Mouse (Mus musculus) retina, embryonic 14.5 days (tissue): ENCODE results near the gene Frmd6.

Experiments used
- DNase-seq: peaks from one replicate; pipeline ENCODE4 v3.0.0-alpha.2; 2015; ENCODE audit warnings: low spot score

The Frmd6 gene

GRCm38 (mm10) chr12:70853026-70853425 lies 27.7 kb downstream of the Frmd6 start:
- DNase-seq, result no peak

- no peak for DNase-seq
These were observed 30.4 kb downstream of the Frmd6 start for GRCm38 (mm10) chr12:70855678-70856077.

DNA sequence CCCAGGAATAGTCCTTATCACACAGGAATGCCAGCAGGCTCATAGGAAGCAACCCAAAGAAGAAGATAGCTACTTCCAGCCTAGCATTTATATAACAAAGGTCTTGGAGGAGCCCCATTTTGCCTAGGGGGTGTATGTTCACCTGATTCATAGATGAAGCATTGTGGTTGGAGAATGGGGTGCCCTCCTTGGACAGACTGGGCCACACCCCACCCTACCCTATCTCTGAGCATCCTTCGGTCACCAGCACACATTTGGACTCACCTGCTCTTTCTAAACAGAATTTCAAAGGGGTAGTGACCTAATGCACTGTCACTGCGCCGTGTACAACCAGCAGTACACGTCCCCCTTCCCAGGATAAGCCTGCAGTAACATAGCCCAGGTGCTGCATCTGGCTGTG lies 31.5 kb downstream of the Frmd6 start:
- no peak for DNase-seq

- DNase-seq, result no peak
These were observed 38.0 kb downstream of the Frmd6 start for GRCm38 (mm10) chr12:70863281-70863680.

GRCm38 (mm10) chr12:70867780-70868179 lies 42.5 kb downstream of the Frmd6 start:
- DNase-seq, result no peak

GRCm38 (mm10) chr12:70868190-70868987 lies 43.1 kb downstream of the Frmd6 start:
- DNase-seq, result no peak

DNA sequence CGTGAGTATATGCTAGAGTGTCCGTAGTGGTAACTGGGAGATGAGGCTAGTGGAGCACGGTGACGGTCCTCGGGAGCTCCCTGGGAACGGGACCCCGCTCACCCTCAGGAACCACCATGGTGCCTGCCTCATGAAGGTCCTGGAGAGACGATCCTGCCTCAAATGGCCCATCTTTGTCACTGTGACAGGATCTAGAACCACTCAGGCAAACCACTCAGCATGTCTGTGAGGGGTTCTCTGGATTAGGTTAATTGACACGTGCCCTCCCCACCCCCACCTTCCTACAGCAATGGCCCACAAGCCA lies 43.6 kb downstream of the Frmd6 start:
- DNase-seq, result no peak

DNA sequence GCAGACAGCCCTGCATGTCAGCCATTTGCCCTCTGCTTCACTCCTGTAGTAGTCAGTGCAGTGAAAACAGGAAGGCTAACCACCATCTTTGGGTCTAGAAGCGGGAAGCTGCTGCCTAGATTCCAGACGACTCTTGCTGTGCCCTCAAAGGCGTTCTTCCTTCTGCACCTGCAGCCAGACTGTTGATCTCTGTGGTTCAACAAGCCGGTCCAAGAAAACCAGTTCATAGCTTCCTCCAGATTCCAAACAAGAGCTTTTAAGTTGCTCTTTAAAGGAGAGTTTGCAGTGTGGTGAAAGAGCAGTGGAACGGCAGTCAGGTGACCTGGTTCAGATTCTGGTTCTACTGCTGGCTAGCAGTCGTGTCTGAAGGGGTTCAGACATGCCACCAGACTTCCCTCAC lies 48.2 kb downstream of the Frmd6 start:
- DNase-seq, result no peak

DNA sequence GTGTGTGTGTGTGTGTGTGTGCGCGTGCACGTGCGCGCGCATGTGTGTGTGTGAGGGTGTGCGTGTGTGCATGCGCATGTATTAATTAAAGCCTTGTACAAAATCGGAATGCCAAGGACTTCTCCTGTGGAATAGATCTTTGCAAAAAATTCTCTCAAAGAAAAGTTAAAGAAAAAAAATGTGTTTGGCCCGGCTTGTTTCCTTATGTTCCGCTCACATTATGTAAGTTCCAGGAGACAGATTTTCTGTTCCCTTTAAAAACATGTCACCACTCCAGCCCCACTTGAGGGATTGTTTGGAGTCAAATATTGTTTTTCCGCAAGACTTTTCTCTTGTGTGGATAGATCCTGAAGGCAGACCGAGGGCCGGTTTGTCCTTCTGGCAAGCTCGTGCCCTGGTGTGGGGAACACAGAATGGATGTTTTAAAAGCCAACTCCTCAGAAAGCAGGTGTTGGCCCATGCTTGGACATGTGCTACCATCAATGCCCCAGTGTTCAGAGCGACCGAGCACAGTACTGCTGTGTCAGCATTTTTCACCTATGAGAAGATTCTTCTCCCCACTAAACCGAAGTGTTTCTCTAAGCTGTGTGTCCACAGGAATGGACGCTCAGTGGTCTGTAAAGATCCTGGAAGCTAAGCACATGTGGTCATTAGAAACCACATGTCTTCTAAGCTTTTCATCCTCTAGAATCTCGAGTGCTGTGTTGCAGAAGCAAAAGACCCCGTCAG lies 51.1 kb downstream of the Frmd6 start:
- DNase-seq, result no peak

- DNase-seq, result no peak
These were observed 52.8 kb downstream of the Frmd6 start for GRCm38 (mm10) chr12:70877926-70878710.

DNA sequence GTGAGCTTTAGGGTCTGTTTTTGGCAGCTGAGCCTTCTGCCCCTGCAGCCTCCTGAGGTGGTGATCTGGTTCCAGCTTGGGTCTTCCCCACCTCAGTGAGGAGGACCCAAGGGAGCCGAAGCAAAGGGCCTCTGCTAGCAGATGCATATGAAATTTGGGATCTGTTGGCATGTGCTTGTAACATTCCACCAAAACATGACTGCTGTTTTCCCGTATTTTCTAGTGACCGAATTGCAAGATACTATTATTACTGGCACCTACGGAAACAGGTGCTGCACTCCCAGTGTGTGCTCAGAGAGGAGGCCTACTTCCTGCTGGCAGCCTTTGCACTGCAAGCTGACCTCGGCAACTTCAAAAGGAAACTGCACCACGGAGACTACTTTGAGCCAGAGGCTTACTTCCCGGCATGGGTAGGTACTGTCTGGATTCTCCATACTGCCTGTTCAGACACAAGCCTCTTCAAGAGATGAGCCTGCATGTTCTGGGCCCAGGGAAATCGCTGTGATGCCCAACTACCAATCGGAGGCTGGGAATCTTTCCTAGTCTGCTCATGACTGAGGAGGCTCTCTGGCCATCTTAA lies 55.2 kb downstream of the Frmd6 start:
- DNase-seq, result no peak

DNA sequence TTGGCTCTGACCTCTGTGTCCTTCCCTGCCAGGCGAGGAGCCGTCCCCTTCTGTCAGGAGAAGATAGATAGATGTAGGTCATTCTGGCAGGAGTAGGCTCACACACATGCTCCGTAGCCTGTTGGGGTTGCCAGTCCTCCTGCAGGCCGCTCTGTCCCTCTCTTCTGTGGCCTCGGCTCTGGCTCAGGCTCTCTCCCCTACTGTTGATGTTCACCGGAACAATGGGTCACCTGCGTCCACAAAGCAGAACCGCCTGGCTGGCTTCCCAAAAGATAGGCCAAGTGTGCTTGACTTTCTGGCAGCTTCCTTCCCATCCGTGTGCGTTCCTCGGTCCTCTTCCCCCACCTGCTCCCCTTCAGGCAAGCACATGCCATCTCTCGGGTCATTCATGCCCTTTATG lies 56.0 kb downstream of the Frmd6 start:
- DNase-seq, result no peak

- no peak for DNase-seq
These were observed 56.5 kb downstream of the Frmd6 start for GRCm38 (mm10) chr12:70881854-70882253.

GRCm38 (mm10) chr12:70883141-70883540 lies 57.8 kb downstream of the Frmd6 start:
- no peak for DNase-seq

DNA sequence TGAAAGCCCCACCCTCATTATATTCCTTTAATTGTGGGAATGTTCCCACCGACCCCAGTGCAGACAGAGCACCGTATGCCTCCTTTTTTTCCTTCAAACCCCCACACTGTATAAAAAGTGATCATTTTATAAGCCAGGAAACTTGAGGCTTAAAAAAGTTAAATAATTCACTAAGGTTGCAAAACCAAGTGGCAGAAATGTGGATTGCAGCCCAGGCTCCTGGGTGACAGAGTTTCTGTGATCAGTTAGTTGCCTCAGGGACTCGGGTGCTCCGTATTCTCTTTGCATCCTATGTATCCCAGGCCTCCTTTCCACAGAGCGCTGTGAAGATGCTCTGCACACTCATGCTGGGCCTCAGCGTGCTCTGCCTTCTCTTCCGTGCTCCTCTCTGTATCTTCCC lies 58.8 kb downstream of the Frmd6 start:
- no peak for DNase-seq

DNA sequence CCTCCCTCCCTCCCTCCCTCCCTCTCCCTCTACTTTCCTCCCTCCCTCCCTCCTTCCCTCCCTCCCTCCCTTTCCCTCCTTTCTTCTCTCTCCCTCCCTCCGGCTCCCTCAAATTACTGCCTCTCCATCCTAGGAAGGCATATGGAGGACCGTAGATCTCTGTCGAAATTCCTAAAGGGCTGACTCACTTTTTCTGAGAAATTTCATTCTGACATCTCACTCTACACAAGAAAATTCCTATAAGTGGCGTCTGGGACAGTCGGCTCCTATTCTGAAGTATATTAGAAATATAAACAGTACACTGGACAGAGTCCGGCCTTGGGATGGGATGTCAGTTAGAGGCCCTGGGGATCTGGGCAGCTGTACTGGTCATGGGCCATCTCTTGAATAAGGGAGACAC lies 59.7 kb downstream of the Frmd6 start:
- no peak for DNase-seq

DNA sequence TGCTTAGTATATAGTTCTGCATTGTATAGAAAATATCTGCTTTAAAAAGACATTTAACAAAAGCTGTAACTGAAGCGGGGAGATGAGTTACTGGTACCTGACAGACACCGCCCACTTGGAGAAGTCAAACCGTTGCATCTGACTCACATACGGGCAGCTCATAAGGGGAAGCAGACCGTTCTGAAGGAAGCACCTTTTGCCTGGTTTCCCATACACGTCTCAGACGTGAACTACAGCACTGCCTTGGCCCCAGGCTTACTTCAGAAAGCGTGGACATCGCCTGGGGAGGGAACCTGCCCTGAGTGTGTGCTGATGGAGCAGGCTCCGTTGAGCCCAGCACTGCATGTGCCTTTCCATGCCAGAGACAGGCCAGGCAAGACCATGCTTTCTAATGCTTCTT lies 60.3 kb downstream of the Frmd6 start:
- no peak for DNase-seq

GRCm38 (mm10) chr12:70890405-70890804 lies 65.1 kb downstream of the Frmd6 start:
- DNase-seq, result no peak

DNA sequence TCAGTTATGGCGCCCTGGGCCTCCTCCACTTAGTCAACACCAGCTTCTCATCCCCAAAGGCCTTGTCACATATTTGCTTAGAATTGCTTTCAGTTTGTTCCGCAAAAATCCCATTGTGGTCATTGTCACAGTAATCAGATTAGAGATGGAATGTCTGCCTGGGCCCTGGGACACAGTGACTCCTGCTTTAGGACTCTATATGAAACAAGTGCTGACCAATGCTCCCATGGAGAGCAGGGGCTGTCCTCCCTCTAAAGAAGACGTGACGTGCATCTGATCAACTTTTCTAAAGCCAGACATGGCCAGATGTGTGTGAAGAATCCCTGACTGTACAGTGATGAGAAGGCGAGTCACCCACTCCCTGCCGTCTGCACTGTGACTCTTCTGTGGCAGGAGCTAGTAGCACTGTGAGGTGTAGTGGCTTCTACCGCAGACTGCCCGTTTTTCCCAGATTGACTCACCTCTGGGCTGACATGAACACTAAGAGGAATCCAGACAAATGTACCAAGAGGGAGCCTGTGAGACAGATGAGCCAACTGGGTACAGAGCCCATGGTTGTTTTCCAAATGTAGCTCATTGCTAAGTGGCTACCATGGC lies 65.7 kb downstream of the Frmd6 start:
- DNase-seq, result no peak

DNA sequence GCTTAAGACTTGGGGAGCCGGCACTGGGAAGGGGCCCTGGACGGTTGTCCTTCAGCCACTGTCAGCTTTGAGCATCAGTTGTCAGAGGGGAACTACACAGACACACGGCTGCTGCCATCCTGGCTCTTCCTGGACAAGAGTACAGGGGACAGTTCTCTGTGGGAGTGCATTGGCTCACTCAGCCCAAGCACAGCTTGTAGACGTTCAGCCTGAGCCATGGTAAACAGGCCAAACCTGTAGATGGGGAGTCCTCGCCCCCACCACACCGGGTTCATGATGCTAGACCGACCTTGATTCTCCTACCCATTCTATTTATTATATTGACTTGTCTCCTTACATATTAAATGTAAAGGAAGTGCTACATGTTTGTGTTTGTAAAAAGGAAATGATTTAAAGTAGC lies 70.0 kb downstream of the Frmd6 start:
- DNase-seq, result no peak

DNA sequence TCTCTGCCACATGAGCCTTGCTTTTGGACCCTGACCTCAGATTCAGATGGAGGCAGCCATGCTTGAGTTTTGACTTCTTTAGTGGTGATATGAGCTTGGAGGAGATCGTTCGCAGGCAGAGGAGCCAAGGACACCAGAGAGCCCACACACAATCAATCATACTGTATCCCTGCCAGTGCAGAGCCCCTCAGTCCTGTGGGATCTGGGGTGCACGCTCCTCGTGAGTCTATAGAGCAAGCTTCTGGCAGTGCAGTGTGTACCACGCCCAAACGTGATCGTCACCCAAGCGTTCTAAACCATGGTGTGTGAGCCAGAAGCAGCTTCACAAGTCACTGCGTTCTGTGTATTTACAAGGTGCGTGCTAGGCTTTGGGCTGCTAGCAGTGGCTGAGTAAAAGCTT lies 70.8 kb downstream of the Frmd6 start:
- DNase-seq, result no peak

DNA sequence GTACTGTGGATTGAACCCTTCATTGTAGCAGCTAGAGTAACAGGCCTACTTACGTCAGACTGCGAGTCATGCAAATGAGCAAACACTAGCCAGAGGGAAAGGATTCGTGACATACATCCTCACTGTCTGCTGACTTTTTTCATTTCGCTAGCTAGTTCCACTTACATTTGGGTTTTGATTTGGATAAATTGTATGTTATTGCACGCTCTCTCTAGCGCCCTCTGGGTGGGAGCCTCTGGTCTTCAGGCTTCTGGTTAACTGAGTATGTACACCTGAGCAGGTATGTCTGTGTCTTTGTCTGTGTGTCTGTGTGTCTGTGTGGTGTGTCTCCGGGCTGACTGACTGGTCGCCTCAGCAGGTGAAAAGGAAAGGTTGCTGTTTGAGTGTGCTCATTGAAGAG lies 72.1 kb downstream of the Frmd6 start:
- no peak for DNase-seq
